21 mouse cellular contexts compared by ENCODE assay signal in the genomic region with DNA sequence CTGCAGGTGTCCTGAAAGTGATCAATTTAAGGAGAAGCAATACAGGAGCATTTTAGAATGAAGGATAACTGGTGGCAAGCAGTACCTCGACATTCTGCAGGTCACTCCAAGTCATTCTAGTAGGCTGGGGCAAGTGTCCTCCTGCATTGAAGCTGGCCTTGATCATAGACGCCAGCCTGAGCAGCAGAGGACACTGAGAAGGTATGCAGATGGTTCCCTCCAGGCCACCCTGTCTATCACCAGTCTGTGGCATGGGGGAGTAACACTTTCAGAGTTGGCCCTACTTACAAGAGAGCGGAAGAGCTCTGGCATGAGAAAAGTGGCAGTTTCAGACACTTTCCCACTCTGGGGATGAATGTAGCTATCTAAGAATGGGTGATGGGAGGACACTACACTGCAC.
DNase-seq lines count a peak whose midpoint lies in the region; ATAC-seq lines count a peak whose summit lies in the region.
"Had no signal": no experiment of that assay in that cellular context is flagged by ENCODE, and none has a peak within 500 bp of the region (broad histone marks: within the 10 kb centered on the region; RNA-seq: fewer than 3 reads in every experiment).

No protein-coding gene starts in this region.

- no peak for DNase-seq in cerebellum, postnatal 4 days (ENCODE audit: low spot score in 2 of 2)
- DNase-seq in liver, embryonic 13.5 days, result no peak
- no peak for DNase-seq in liver
- peak; percentile 36 to 55 for DNase-seq in cerebellum, postnatal 14 days
- no peak for DNase-seq in neural tube, embryonic 10.5 days (ENCODE audit: extremely low spot score, low spot score)
- DNase-seq: adrenal gland, adult 8-10 months; adrenal gland, postnatal 36 days; B cell, adult 2 months; gastrocnemius, postnatal 14 days; heart, postnatal 36 days; kidney, adult 2 months had no signal

- H3K27me3 ChIP-seq in liver, embryonic 13.5 days, result no peaks in the 10 kb centered on the region
- H3K27me3 ChIP-seq in kidney, embryonic 15.5 days, result peaks cover 4% of the 10 kb centered on the region; the same call in 1 of the 2 replicates
- H3K27me3 ChIP-seq: embryonic facial prominence, embryonic 12.5 days; forebrain, embryonic 12.5 days; heart, embryonic 12.5 days; hindbrain, embryonic 15.5 days had no signal

- H3K9me3 ChIP-seq in liver, embryonic 13.5 days (replicated peaks), result no peaks in the 10 kb centered on the region
- H3K9me3 ChIP-seq in kidney, embryonic 15.5 days (replicated peaks), result no peaks in the 10 kb centered on the region
- H3K9me3 ChIP-seq: embryonic facial prominence, embryonic 12.5 days; forebrain, embryonic 12.5 days; G1E; heart, embryonic 12.5 days; hindbrain, embryonic 15.5 days had no signal

- 67% methylated on average over 3 of the region's 3 CpGs for WGBS in liver, embryonic 13.5 days (ENCODE audit: insufficient replicate concordance)
- WGBS in kidney, embryonic 15.5 days, result 89% methylated on average over 3 of the region's 3 CpGs

- peak overlapping the region; percentile 70 for H3K27ac ChIP-seq in liver, embryonic 13.5 days
- H3K27ac ChIP-seq in kidney, embryonic 15.5 days, result no peak overlapping the region
- H3K27ac ChIP-seq: embryonic facial prominence, embryonic 12.5 days; hindbrain, embryonic 15.5 days had no signal

- no peak overlapping the region for H3K9ac ChIP-seq in liver, embryonic 13.5 days
- H3K9ac ChIP-seq in kidney, embryonic 15.5 days, result no peak overlapping the region
- H3K9ac ChIP-seq: embryonic facial prominence, embryonic 12.5 days; forebrain, embryonic 12.5 days; heart, embryonic 12.5 days; hindbrain, embryonic 15.5 days had no signal

- H3K36me3 ChIP-seq in liver, embryonic 13.5 days, result no peaks in the 10 kb centered on the region
- no peaks in the 10 kb centered on the region for H3K36me3 ChIP-seq in kidney, embryonic 15.5 days
- H3K36me3 ChIP-seq: embryonic facial prominence, embryonic 12.5 days; forebrain, embryonic 12.5 days; heart, embryonic 12.5 days; hindbrain, embryonic 15.5 days had no signal

- no peak overlapping the region for H3K4me3 ChIP-seq in liver, embryonic 13.5 days (replicated peaks)
- H3K4me3 ChIP-seq in kidney, embryonic 15.5 days (replicated peaks), result no peak overlapping the region
- H3K4me3 ChIP-seq: embryonic facial prominence, embryonic 12.5 days; forebrain, embryonic 12.5 days; heart, embryonic 12.5 days; hindbrain, embryonic 15.5 days had no signal

- H3K4me2 ChIP-seq in liver, embryonic 13.5 days, result no peak overlapping the region
- H3K4me2 ChIP-seq in kidney, embryonic 15.5 days, result no peak overlapping the region
- H3K4me2 ChIP-seq: embryonic facial prominence, embryonic 12.5 days; forebrain, embryonic 12.5 days; heart, embryonic 12.5 days; hindbrain, embryonic 15.5 days had no signal

- peaks cover 52% of the 10 kb centered on the region for H3K4me1 ChIP-seq in liver, embryonic 13.5 days (replicated peaks)
- H3K4me1 ChIP-seq in kidney, embryonic 15.5 days, result peaks cover 12% of the 10 kb centered on the region

- peak; percentile 58; the same call in 1 of the 2 replicates for ATAC-seq in cerebellum, adult (ENCODE audit: insufficient number of reproducible peaks, low FRiP score, low TSS enrichment)
- no peak for ATAC-seq in liver, embryonic 13.5 days (ENCODE audit: low read depth)
- no peak for ATAC-seq in kidney, embryonic 15.5 days (replicated peaks; ENCODE audit: low FRiP score)
- ATAC-seq: CD4-positive, CD25-positive, alpha-beta regulatory T cell, adult 4 months; forebrain, embryonic 16.5 days; intestine, embryonic 16.5 days had no signal

Comparison
In these comparisons a context has a peak if more than half of its experiments do, and no peak if none do; other contexts are left out.
1. DNase-seq: peak in cerebellum, postnatal 14 days (2 of 2); none in cerebellum, postnatal 4 days (0 of 2), liver, embryonic 13.5 days (single experiment), liver (single experiment) and neural tube, embryonic 10.5 days (single experiment).